Mouse (Mus musculus) heart, postnatal 10 days (tissue): Measurements from ENCODE around the gene Tnpo3. TPM values are rescaled to one million over a fixed set of nuclear protein-coding genes. Genes with fewer than 3 reads are reported as not detected.

Experiments used
- DNase-seq, 2 experiments: peaks; one replicate each; pipeline ENCODE4 v3.0.0; 2021
- intact Hi-C: fragments of 180-260 bp; cut with DNase I; formaldehyde crosslinking; loops from one replicate; pipeline ENCODE4 v1.15.1; 2025
- total RNA-seq, 2 experiments: library from RNA; stranded (reverse); gene quantifications; 2 replicates each; pipeline ENCODE4 v1.2.3; 2021

The Tnpo3 gene
- total RNA-seq, 2 experiments from 2014 or later, result 42.5 to 48.5 TPM

DNA sequence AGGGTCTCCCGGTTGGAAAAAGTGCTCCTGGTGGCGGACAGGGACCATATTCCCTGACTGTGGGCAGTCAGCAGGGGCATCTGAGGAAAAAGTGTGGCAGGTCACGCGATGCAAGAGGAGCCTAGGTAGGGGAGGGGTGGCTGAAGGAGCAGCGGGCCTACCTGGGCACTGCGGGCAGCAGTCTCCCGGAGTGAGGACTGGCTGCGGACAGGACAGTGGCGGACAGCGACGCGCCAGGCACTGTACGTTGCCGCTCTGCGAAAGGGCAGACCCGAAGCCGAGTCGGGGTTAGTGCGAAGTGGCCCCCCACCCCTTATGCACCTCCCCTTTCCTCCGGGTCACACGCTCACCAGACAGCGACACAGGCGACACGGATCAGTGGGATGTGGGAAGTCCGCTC is 113.4 kb downstream of the Tnpo3 start:
- intact Hi-C loops, result no loop called here
- no peak for DNase-seq

DNA sequence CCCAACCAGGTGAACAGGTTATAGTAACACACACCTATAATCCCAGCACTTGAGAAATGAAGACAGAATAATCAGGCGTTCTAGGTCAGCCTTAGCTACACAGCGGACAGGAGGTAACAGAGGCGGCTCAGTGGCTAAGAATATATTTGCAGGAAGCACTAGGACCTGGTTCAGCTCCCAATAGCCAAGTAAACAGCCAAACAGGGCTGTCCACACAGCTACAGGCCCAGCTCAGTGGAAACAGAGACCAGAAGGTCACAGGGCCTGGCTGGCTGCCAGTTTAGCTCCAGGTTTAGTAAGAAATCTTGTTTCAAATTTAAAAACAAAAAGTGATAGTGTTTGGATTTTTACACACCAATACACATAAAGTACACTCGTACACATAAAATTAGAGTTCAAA is 115.6 kb downstream of the Tnpo3 start:
- intact Hi-C loops, result no loop called here
- DNase-seq, result peak; percentile 17 to 35

Other genes with a start within 250 kb of the Tnpo3 start
- gene Opn1sw, start 221.4 kb downstream of the Tnpo3 start, total RNA-seq, result not detected
- 1 to 10 TPM; 6.1 to 7.9 TPM for gene Ccdc136, start 213.6 kb downstream of the Tnpo3 start, total RNA-seq
- gene Flnc, start 176.6 kb downstream of the Tnpo3 start, total RNA-seq, result 100 to 1,000 TPM; 214 to 246 TPM
- 100 to 1,000 TPM; 118 to 124 TPM for gene Atp6v1f, start 142.2 kb downstream of the Tnpo3 start, total RNA-seq
- not detected for gene Atp6v1fnb, start 138.4 kb downstream of the Tnpo3 start, total RNA-seq
- gene Kcp, start 101.9 kb downstream of the Tnpo3 start, total RNA-seq, result 10 to 100 TPM; 18.9 to 19.9 TPM
- 1 to 10 TPM; 3.4 to 4.7 TPM for gene Irf5, start 83.3 kb downstream of the Tnpo3 start, total RNA-seq
- 1 to 10 TPM in 1 of 2 experiments, under 1 TPM in 1; 0.82 to 1.1 TPM for gene Tspan33, start 84.3 kb upstream of the Tnpo3 start, total RNA-seq
- gene Smo, start 125.6 kb upstream of the Tnpo3 start, total RNA-seq, result 10 to 100 TPM; 24.2 to 27.3 TPM
- gene Ahcyl2, start 158.1 kb upstream of the Tnpo3 start, total RNA-seq, result 10 to 100 TPM; 14.9 to 18.0 TPM